Mouse (Mus musculus) splenic B cell, adult 2 months (primary cell): Measurements from ENCODE around the gene Nos3.

Source experiments
- DNase-seq: peaks from one replicate; pipeline ENCODE4 v3.0.0-alpha.2; 2011; ENCODE audit warnings: low read depth, low spot score
- H3K27me3 ChIP-seq: 2 replicates; pipeline ENCODE4 v1.6.1; 2012; ENCODE audit warnings: mild to moderate bottlenecking, low read length, moderate library complexity, mixed read lengths; ENCODE audit not compliant: control insufficient read depth, poor library complexity, insufficient read depth, severe bottlenecking
- H3K36me3 ChIP-seq: 2 replicates; pipeline ENCODE4 v1.6.1; 2012; ENCODE audit warnings: mild to moderate bottlenecking, low read length, moderate library complexity, mixed read lengths; ENCODE audit not compliant: control insufficient read depth, poor library complexity, insufficient read depth, severe bottlenecking

Nos3 gene

DNA sequence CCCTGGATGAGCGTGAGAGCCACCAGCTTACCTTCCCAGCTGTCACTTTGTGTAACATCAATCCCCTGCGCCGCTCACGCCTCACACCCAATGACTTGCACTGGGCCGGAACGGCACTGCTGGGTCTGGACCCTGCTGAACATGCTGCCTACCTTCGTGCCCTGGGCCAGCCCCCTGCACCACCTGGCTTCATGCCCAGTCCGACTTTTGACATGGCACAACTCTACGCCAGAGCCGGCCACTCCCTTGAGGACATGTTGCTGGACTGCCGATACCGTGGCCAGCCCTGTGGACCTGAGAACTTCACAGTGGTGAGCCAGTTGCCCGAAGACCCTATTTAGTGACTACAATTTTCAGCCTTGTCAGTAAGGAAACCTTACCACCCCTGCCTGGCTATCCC, 49.3 kb downstream of the Nos3 start:
- DNase-seq: no peak
- no peaks in the 10 kb centered on the region for H3K36me3 ChIP-seq
- H3K27me3 ChIP-seq: peaks cover 2% of the 10 kb centered on the region

- H3K27me3 ChIP-seq: peaks cover 2% of the 10 kb centered on the region
- DNase-seq: peak; percentile 85
- H3K36me3 ChIP-seq: no peaks in the 10 kb centered on the region
Measured at GRCm38 (mm10) chr5:24416222-24416736, 51.7 kb downstream of the Nos3 start.

- no peak for DNase-seq
- H3K27me3 ChIP-seq: peaks cover 2% of the 10 kb centered on the region
- no peaks in the 10 kb centered on the region for H3K36me3 ChIP-seq
Measured at GRCm38 (mm10) chr5:24417587-24417986, 53.0 kb downstream of the Nos3 start.

DNA sequence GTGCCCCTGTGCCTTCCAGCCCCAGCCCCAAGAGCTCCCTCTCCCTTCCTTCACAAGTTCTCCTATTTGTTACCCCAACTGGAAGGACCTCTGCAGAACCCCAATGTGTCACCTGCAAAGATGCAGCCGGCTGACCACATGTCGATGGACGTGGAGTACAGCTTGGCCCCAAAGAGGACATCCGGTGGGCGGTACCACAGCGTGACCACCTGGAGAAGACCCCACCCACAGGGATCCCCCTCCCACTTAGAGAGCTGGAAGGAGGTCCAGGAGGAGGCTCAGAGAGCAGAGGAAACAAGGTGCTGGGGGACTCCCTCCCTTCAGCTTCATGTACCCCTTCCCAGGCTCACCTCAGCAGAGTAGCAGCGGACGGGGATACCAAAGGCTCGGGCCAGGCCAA, 55.8 kb downstream of the Nos3 start:
- no peak for DNase-seq

GRCm38 (mm10) chr5:24423129-24424003, 58.8 kb downstream of the Nos3 start, which contains the start of the genes Cdk5 and Slc4a2:
TSS of gene Cdk5 (minus strand) at chr5:24423530.
TSS of gene Slc4a2 (plus strand) at chr5:24423837.
- no peaks in the 10 kb centered on the region for H3K36me3 ChIP-seq
- peak; percentile 98 for DNase-seq
- no peaks in the 10 kb centered on the region for H3K27me3 ChIP-seq

More for the DNA sequence above, 55.8 kb downstream of the Nos3 start:
- H3K36me3 ChIP-seq: no peaks in the 10 kb centered on the region
- no peaks in the 10 kb centered on the region for H3K27me3 ChIP-seq

- no peak for DNase-seq
- no peaks in the 10 kb centered on the region for H3K36me3 ChIP-seq
- H3K27me3 ChIP-seq: no peaks in the 10 kb centered on the region
Measured at GRCm38 (mm10) chr5:24424004-24424781, 59.6 kb downstream of the Nos3 start.

DNA sequence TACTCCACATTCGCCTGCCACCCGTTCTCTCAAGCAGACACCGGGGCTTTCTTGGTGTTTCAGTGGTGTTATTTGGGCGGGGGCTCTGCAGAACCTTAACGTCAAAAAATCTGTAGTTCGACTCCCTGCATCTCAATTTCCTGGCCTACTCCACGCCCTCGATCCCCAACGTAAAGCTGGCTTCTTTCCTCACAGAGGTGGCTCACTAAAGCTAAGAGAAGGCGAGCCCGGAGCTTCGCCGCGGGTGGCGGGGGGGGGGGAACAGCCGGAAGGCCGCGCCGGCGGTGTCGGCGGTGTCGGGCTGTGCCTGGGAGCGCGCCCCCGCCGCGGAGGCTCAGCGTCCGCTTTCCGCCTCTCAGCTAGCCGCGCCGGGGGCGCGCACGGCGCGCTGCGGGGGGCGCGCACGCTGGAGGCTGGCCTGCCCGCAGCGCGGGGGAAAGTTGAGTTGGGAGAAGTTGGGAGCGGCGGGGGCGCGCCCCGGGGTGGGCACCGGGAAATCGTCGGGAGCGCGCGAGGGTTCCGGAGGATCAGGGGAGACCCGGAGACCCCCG, 60.3 kb downstream of the Nos3 start:
- no peaks in the 10 kb centered on the region for H3K27me3 ChIP-seq
- DNase-seq: peak; percentile 91
- 0 out of 2 replicates have a peak, but pooled peaks cover 4% of the 10 kb centered on the region for H3K36me3 ChIP-seq

- Histone ChIP-seq H3K27me3 (no peaks in the 10 kb centered on the region), H3K36me3 (0 out of 2 replicates have a peak, but pooled peaks cover 4% of the 10 kb centered on the region)
- peak; percentile 66 for DNase-seq
Measured at GRCm38 (mm10) chr5:24425421-24426036, 60.9 kb downstream of the Nos3 start.

DNA sequence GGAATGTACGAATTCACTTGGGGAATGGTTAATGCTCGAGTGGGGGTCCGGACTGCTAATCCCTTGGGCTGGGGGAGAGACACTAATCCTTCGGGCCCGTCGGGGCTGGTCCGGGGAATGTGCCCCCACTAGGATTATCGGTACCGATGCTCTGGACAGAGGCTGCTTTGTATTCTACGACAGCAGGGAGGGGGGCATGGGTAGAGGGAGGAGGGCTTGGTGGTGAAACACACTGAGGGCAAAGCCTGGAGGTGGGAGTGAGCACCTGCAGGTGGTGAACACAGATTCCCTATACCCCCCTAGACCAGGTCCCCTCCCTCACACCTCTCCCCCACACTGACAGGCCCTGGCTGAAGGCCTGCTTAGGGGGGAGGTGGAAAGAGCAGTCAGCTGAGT, 61.4 kb downstream of the Nos3 start:
- peak; percentile 17 for DNase-seq
- no peaks in the 10 kb centered on the region for H3K27me3 ChIP-seq
- H3K36me3 ChIP-seq: peaks cover 7% of the 10 kb centered on the region; the same call in 1 of the 2 replicates

- DNase-seq: no peak
- H3K27me3 ChIP-seq: no peaks in the 10 kb centered on the region
- peaks cover 8% of the 10 kb centered on the region; the same call in 1 of the 2 replicates for H3K36me3 ChIP-seq
Measured at GRCm38 (mm10) chr5:24426556-24427284, 62.1 kb downstream of the Nos3 start.

- H3K27me3 ChIP-seq: no peaks in the 10 kb centered on the region
- DNase-seq: no peak
- H3K36me3 ChIP-seq: peaks cover 8% of the 10 kb centered on the region; the same call in 1 of the 2 replicates
Measured at GRCm38 (mm10) chr5:24427285-24427633, 62.6 kb downstream of the Nos3 start.

- no peak for DNase-seq
- Histone ChIP-seq H3K36me3 (peaks cover 9% of the 10 kb centered on the region), H3K27me3 (no peaks in the 10 kb centered on the region)
Measured at GRCm38 (mm10) chr5:24427981-24428402, 63.4 kb downstream of the Nos3 start.

DNA sequence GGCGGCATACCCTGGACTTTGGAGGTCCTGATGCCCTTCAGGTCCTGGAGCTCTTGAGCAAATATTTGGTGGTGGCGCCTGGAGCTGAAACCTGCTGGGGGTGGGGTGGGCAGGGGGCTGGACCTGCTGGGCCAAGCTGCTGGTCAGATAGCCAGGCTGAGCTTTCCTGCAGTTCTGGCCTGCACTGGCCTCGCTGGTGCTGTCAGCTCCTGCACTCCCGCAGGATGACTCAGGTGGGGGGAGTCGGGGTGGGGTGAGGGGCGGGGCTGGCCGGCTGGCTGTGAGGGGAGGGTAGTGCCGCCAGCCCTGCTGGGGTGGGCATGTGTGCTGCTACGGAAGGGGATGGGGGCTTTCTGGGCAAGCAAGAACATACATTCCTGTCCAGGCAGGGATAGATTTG, 64.0 kb downstream of the Nos3 start:
- H3K27me3 ChIP-seq: no peaks in the 10 kb centered on the region
- no peak for DNase-seq
- peaks cover 11% of the 10 kb centered on the region for H3K36me3 ChIP-seq

DNA sequence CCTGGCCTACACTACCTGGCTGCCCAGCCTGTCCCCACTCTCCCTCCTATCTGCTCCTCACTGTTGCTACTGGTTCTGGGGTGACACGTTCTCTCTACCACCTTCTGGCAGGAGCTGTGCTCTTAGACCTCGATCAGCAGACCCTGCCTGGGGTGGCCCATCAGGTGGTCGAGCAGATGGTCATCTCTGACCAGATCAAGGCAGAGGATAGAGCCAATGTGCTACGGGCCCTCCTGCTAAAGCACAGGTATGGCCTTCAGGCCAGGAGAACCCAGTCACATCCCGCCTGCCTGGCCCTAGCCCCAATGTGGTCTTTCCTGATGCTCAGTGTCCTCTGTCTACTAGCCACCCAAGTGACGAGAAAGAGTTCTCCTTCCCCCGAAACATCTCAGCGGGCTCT, 69.4 kb downstream of the Nos3 start:
- peaks cover 17% of the 10 kb centered on the region for H3K36me3 ChIP-seq
- H3K27me3 ChIP-seq: no peaks in the 10 kb centered on the region
- no peak for DNase-seq
